Mouse (Mus musculus): Measurements from ENCODE around the gene Prf1. TPM values are rescaled to one million over a fixed set of nuclear protein-coding genes. Genes with fewer than 3 reads are reported as not detected.

The Prf1 gene
- polyA plus RNA-seq, 1 experiment, result 0.01 TPM

GRCm38 (mm10) chr10:61286246-61286645 lies 11.4 kb upstream of the Prf1 start:
- Histone ChIP-seq H3K27me3 (ENCODE audit: control insufficient read depth, insufficient read depth, insufficient read length) (no peaks in the 10 kb centered on the region), H3K4me3 (no peak overlapping the region), H3K79me2 (ENCODE audit: control insufficient read depth, insufficient read depth) (no peaks in the 10 kb centered on the region), H3ac (ENCODE audit: control insufficient read depth, insufficient read length) (no peak overlapping the region), H3K4me2 (ENCODE audit: low read depth) (peak overlapping the region; percentile 37), H3K36me3 (ENCODE audit: control insufficient read depth, insufficient read depth) (no peaks in the 10 kb centered on the region)
- TF ChIP-seq MYOG (IDR thresholded peaks at IDR 0.05; ENCODE audit: control insufficient read depth in 1 of 3, insufficient read depth in 1 of 3, insufficient read length in 2 of 3, low read depth in 2 of 3), result no peak
- peak; percentile 19 for TF ChIP-seq USF1 (IDR thresholded peaks at IDR 0.05; ENCODE audit: low read depth)

- H3K4me2 ChIP-seq (ENCODE audit: low read depth), result peak overlapping the region; percentile 37
These were observed 7.6 kb upstream of the Prf1 start for GRCm38 (mm10) chr10:61290016-61290415.

GRCm38 (mm10) chr10:61290479-61290878 lies 7.2 kb upstream of the Prf1 start:
- Histone ChIP-seq H3K79me2 (ENCODE audit: control insufficient read depth, insufficient read depth) (no peaks in the 10 kb centered on the region), H3K4me2 (ENCODE audit: low read depth) (peak overlapping the region; percentile 37), H3K36me3 (ENCODE audit: control insufficient read depth, insufficient read depth) (no peaks in the 10 kb centered on the region), H3ac (ENCODE audit: control insufficient read depth, insufficient read length) (no peak overlapping the region), H3K27me3 (ENCODE audit: control insufficient read depth, insufficient read depth, insufficient read length) (no peaks in the 10 kb centered on the region), H3K4me3 (no peak overlapping the region)
- TF ChIP-seq MYOG (IDR thresholded peaks at IDR 0.05; ENCODE audit: control insufficient read depth in 1 of 3, insufficient read depth in 1 of 3, insufficient read length in 2 of 3, low read depth in 2 of 3), result no peak
- TF ChIP-seq CEBPB (IDR thresholded peaks at IDR 0.05; ENCODE audit: insufficient read depth, poor library complexity, severe bottlenecking), result no peak
- no peak for TF ChIP-seq MYOD1 (IDR thresholded peaks at IDR 0.05; ENCODE audit: control insufficient read depth in 1 of 3, insufficient read length in 2 of 3, low read depth in 2 of 3)
- TF ChIP-seq USF1 (IDR thresholded peaks at IDR 0.05; ENCODE audit: low read depth), result no peak

More at GRCm38 (mm10) chr10:61290016-61290415, 7.6 kb upstream of the Prf1 start:
- no peaks in the 10 kb centered on the region for H3K79me2 ChIP-seq (ENCODE audit: control insufficient read depth, insufficient read depth)
- no peak for TF ChIP-seq USF1 (IDR thresholded peaks at IDR 0.05; ENCODE audit: low read depth)
- no peak for TF ChIP-seq MYOG (IDR thresholded peaks at IDR 0.05; ENCODE audit: control insufficient read depth in 1 of 3, insufficient read depth in 1 of 3, insufficient read length in 2 of 3, low read depth in 2 of 3)
- no peak for TF ChIP-seq TCF3 (IDR thresholded peaks at IDR 0.05; ENCODE audit: insufficient read length, low read depth)
- no peak for TF ChIP-seq MAX (IDR thresholded peaks at IDR 0.05; ENCODE audit: low read depth)
- TF ChIP-seq E2F4 (IDR thresholded peaks at IDR 0.05; ENCODE audit: insufficient read depth), result no peak
- no peak for TF ChIP-seq SRF (IDR thresholded peaks at IDR 0.05; ENCODE audit: control insufficient read depth, insufficient read length, low read depth)
- no peak for TF ChIP-seq REST (IDR thresholded peaks at IDR 0.05; ENCODE audit: insufficient read depth, insufficient read length)
- no peak for TF ChIP-seq MYOD1 (IDR thresholded peaks at IDR 0.05; ENCODE audit: control insufficient read depth in 1 of 3, insufficient read length in 2 of 3, low read depth in 2 of 3)
- no peak for TF ChIP-seq POLR2AphosphoS2 (IDR thresholded peaks at IDR 0.05; ENCODE audit: insufficient read length, low read depth)
- no peak for TF ChIP-seq CEBPB (IDR thresholded peaks at IDR 0.05; ENCODE audit: insufficient read depth, poor library complexity, severe bottlenecking)
- no peak for TF ChIP-seq POLR2A (IDR thresholded peaks at IDR 0.05; ENCODE audit: insufficient read length, low read depth)
- no peak overlapping the region for H3ac ChIP-seq (ENCODE audit: control insufficient read depth, insufficient read length)
- no peaks in the 10 kb centered on the region for H3K36me3 ChIP-seq (ENCODE audit: control insufficient read depth, insufficient read depth)
- no peak overlapping the region for H3K4me3 ChIP-seq
- no peaks in the 10 kb centered on the region for H3K27me3 ChIP-seq (ENCODE audit: control insufficient read depth, insufficient read depth, insufficient read length)

- H3K4me3 ChIP-seq, result no peak overlapping the region
- H3ac ChIP-seq (ENCODE audit: control insufficient read depth, insufficient read length), result no peak overlapping the region
- no peaks in the 10 kb centered on the region for H3K36me3 ChIP-seq (ENCODE audit: control insufficient read depth, insufficient read depth)
- no peaks in the 10 kb centered on the region for H3K79me2 ChIP-seq (ENCODE audit: control insufficient read depth, insufficient read depth)
- no peak for TF ChIP-seq MYOG (IDR thresholded peaks at IDR 0.05; ENCODE audit: control insufficient read depth in 1 of 3, insufficient read depth in 1 of 3, insufficient read length in 2 of 3, low read depth in 2 of 3)
- no peak for TF ChIP-seq SRF (IDR thresholded peaks at IDR 0.05; ENCODE audit: control insufficient read depth, insufficient read length, low read depth)
- no peak for TF ChIP-seq POLR2AphosphoS2 (IDR thresholded peaks at IDR 0.05; ENCODE audit: insufficient read length, low read depth)
- no peak for TF ChIP-seq TCF12 (IDR thresholded peaks at IDR 0.05; ENCODE audit: insufficient read depth, poor library complexity, severe bottlenecking)
- TF ChIP-seq E2F4 (IDR thresholded peaks at IDR 0.05; ENCODE audit: insufficient read depth), result no peak
- no peak for TF ChIP-seq POLR2A (IDR thresholded peaks at IDR 0.05; ENCODE audit: insufficient read length, low read depth)
- TF ChIP-seq REST (IDR thresholded peaks at IDR 0.05; ENCODE audit: insufficient read depth, insufficient read length), result no peak
- no peak for TF ChIP-seq CEBPB (IDR thresholded peaks at IDR 0.05; ENCODE audit: insufficient read depth, poor library complexity, severe bottlenecking)
- no peak for TF ChIP-seq USF1 (IDR thresholded peaks at IDR 0.05; ENCODE audit: low read depth)
- no peak for TF ChIP-seq TCF3 (IDR thresholded peaks at IDR 0.05; ENCODE audit: insufficient read length, low read depth)
- TF ChIP-seq MYOD1 (IDR thresholded peaks at IDR 0.05; ENCODE audit: control insufficient read depth in 1 of 3, insufficient read length in 2 of 3, low read depth in 2 of 3), result no peak
- no peak for TF ChIP-seq MAX (IDR thresholded peaks at IDR 0.05; ENCODE audit: low read depth)
- peak overlapping the region; percentile 65 for H3K4me2 ChIP-seq (ENCODE audit: low read depth)
- no peaks in the 10 kb centered on the region for H3K27me3 ChIP-seq (ENCODE audit: control insufficient read depth, insufficient read depth, insufficient read length)
These were observed 3.4 kb upstream of the Prf1 start for GRCm38 (mm10) chr10:61294242-61294641.

GRCm38 (mm10) chr10:61296713-61297445 lies 754 bp upstream of the Prf1 start:
- Histone ChIP-seq H3K36me3 (ENCODE audit: control insufficient read depth, insufficient read depth) (no peaks in the 10 kb centered on the region), H3K79me2 (ENCODE audit: control insufficient read depth, insufficient read depth) (no peaks in the 10 kb centered on the region)

More at GRCm38 (mm10) chr10:61296713-61297445, 754 bp upstream of the Prf1 start:
- no peaks in the 10 kb centered on the region for H3K27me3 ChIP-seq (ENCODE audit: control insufficient read depth, insufficient read depth, insufficient read length)
- no peak overlapping the region for H3K4me3 ChIP-seq
- no peak overlapping the region for H3K4me2 ChIP-seq (ENCODE audit: low read depth)
- H3ac ChIP-seq (ENCODE audit: control insufficient read depth, insufficient read length), result no peak overlapping the region
- TF ChIP-seq TCF3 (IDR thresholded peaks at IDR 0.05; ENCODE audit: insufficient read length, low read depth) (no peak), POLR2AphosphoS2 (IDR thresholded peaks at IDR 0.05; ENCODE audit: insufficient read length, low read depth) (no peak), MYOD1 (IDR thresholded peaks at IDR 0.05; ENCODE audit: control insufficient read depth in 1 of 3, insufficient read length in 2 of 3, low read depth in 2 of 3) (no peak)

All from myocyte (in vitro differentiated cells).